Comparison of ENCODE assay signal across 9 mouse cellular contexts in the genomic region with DNA sequence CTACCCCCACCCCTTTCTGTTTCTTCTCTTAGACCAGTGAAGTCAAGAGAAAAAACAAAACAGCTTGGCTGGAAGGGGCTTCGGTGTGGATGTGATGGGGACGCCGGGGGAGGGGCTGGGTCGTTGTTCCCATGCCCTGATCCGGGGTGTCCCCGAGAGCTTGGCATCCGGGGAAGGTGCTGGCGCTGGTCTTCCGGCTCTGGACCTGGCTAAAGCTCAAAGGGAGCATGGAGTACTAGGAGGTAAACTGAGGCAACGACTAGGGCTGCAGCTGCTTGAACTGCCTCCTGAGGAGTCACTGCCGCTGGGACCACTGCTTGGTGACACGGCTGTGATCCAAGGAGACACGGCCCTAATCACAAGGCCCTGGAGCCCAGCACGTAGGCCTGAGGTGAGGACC. TPM values are rescaled to one million over a fixed set of nuclear protein-coding genes. Genes with fewer than 3 reads are reported as not detected.
DNase-seq lines count a peak whose midpoint lies in the region; ATAC-seq lines count a peak whose summit lies in the region.
"Had no signal": no experiment of that assay in that cellular context is flagged by ENCODE, and none has a peak within 500 bp of the region (broad histone marks: within the 10 kb centered on the region; RNA-seq: fewer than 3 reads in every experiment).

No protein-coding gene starts in this region.

- DNase-seq in kidney, postnatal 36 days, result no peak
- no peak for DNase-seq in midbrain, embryonic 14.5 days
- DNase-seq in embryo, embryonic 10.5 days (ENCODE audit: low spot score), result no peak
- no peak for DNase-seq in layer of hippocampus, postnatal 36 days
- no peak for DNase-seq in right cerebral cortex, postnatal 36 days (ENCODE audit: low spot score in 2 of 2)

- peaks cover 39% of the 10 kb centered on the region for H3K4me1 ChIP-seq in kidney, embryonic 16.5 days (ENCODE audit: insufficient read depth, low read length)
- peaks cover 24% of the 10 kb centered on the region for H3K4me1 ChIP-seq in embryonic facial prominence, embryonic 12.5 days
- H3K4me1 ChIP-seq in hindbrain, embryonic 13.5 days (replicated peaks), result peaks cover 39% of the 10 kb centered on the region
- peaks cover 19% of the 10 kb centered on the region for H3K4me1 ChIP-seq in midbrain, embryonic 14.5 days (ENCODE audit: control insufficient read depth, insufficient read depth, low read length)

- peak overlapping the region; percentile 84 for H3K4me2 ChIP-seq in kidney, embryonic 16.5 days (replicated peaks; ENCODE audit: low read depth, low read length)
- H3K4me2 ChIP-seq in embryonic facial prominence, embryonic 12.5 days (replicated peaks), result peak overlapping the region; percentile 98
- H3K4me2 ChIP-seq in hindbrain, embryonic 13.5 days, result peak overlapping the region; percentile 88
- H3K4me2 ChIP-seq in midbrain, embryonic 14.5 days (ENCODE audit: low read length), result peak overlapping the region; percentile 91

- H3K9ac ChIP-seq in kidney, embryonic 16.5 days (replicated peaks; ENCODE audit: low read length), result peak overlapping the region; percentile 95
- H3K9ac ChIP-seq in embryonic facial prominence, embryonic 12.5 days, result peak overlapping the region; percentile 86
- H3K9ac ChIP-seq in hindbrain, embryonic 13.5 days, result peak overlapping the region; percentile 91
- H3K9ac ChIP-seq in midbrain, embryonic 14.5 days (replicated peaks; ENCODE audit: low read length), result peak overlapping the region; percentile 64

- H3K36me3 ChIP-seq in kidney, embryonic 16.5 days (ENCODE audit: insufficient read depth, low read length), result peaks cover 57% of the 10 kb centered on the region
- H3K36me3 ChIP-seq in embryonic facial prominence, embryonic 12.5 days, result peaks cover 53% of the 10 kb centered on the region
- H3K36me3 ChIP-seq in hindbrain, embryonic 13.5 days, result peaks cover 36% of the 10 kb centered on the region
- H3K36me3 ChIP-seq in midbrain, embryonic 14.5 days (ENCODE audit: control insufficient read depth, insufficient read depth, low read length), result peaks cover 34% of the 10 kb centered on the region

- H3K4me3 ChIP-seq in kidney, embryonic 16.5 days (ENCODE audit: low read length), result peak overlapping the region; percentile 93
- peak overlapping the region; percentile 83 for H3K4me3 ChIP-seq in embryonic facial prominence, embryonic 12.5 days
- H3K4me3 ChIP-seq in hindbrain, embryonic 13.5 days, result peak overlapping the region; percentile 78
- H3K4me3 ChIP-seq in midbrain, embryonic 14.5 days (replicated peaks; ENCODE audit: low read depth, low read length), result peak overlapping the region; percentile 58

- H3K27me3 ChIP-seq in kidney, embryonic 16.5 days (ENCODE audit: insufficient read depth, low read length), result no peaks in the 10 kb centered on the region
- H3K27me3 ChIP-seq in embryonic facial prominence, embryonic 12.5 days, result peaks cover 17% of the 10 kb centered on the region
- peaks cover 34% of the 10 kb centered on the region for H3K27me3 ChIP-seq in hindbrain, embryonic 13.5 days
- peaks cover 16% of the 10 kb centered on the region; the same call in 1 of the 2 replicates for H3K27me3 ChIP-seq in midbrain, embryonic 14.5 days (ENCODE audit: control insufficient read depth, insufficient read depth, low read length)

- no peaks in the 10 kb centered on the region for H3K9me3 ChIP-seq in kidney, embryonic 16.5 days (ENCODE audit: low read length)
- H3K9me3 ChIP-seq in embryonic facial prominence, embryonic 12.5 days, result no peaks in the 10 kb centered on the region
- no peaks in the 10 kb centered on the region for H3K9me3 ChIP-seq in hindbrain, embryonic 13.5 days
- H3K9me3 ChIP-seq in midbrain, embryonic 14.5 days (ENCODE audit: control insufficient read depth, low read length), result no peaks in the 10 kb centered on the region

- H3K27ac ChIP-seq in kidney, embryonic 16.5 days (ENCODE audit: low read length), result no peak overlapping the region
- H3K27ac ChIP-seq in embryonic facial prominence, embryonic 12.5 days, result peak overlapping the region; percentile 96; the same call in 1 of the 2 replicates
- H3K27ac ChIP-seq in hindbrain, embryonic 13.5 days, result no peak overlapping the region
- H3K27ac ChIP-seq in midbrain, embryonic 14.5 days (replicated peaks; ENCODE audit: low read depth, low read length), result 0 out of 2 replicates have a peak overlapping the region, but pooled peaks have one; percentile 86

- no peak for ATAC-seq in kidney, embryonic 16.5 days (ENCODE audit: low FRiP score, low TSS enrichment)
- no peak for ATAC-seq in embryonic facial prominence, embryonic 12.5 days (ENCODE audit: insufficient number of reproducible peaks, insufficient read depth, low FRiP score, low TSS enrichment)
- peak; percentile 25 for ATAC-seq in hindbrain, embryonic 13.5 days (ENCODE audit: low FRiP score)
- no peak; the same call in 1 of the 2 replicates for ATAC-seq in midbrain, embryonic 14.5 days (ENCODE audit: low FRiP score, low TSS enrichment)

- WGBS in kidney, embryonic 16.5 days, result 14% methylated on average over 14 of the region's 14 CpGs
- WGBS in embryonic facial prominence, embryonic 12.5 days, result 30% methylated on average over 14 of the region's 14 CpGs
- WGBS in hindbrain, embryonic 13.5 days, result 30% methylated on average over 14 of the region's 14 CpGs
- 25% methylated on average over 14 of the region's 14 CpGs for WGBS in midbrain, embryonic 14.5 days

RNA-seq across cellular contexts. Expression of a gene that starts 1.2 kb away (rescaled TPM):
- 375 and 376 TPM in 2 replicates for polyA plus RNA-seq in kidney, embryonic 16.5 days (2015; fragmentation: Nextera tagmentation; extraction: Ambion mirVana)
- 471 and 492 TPM in 2 replicates for polyA plus RNA-seq in embryonic facial prominence, embryonic 12.5 days (2016; fragmentation: Nextera tagmentation; extraction: Ambion mirVana)
- 420 and 426 TPM in 2 replicates for polyA plus RNA-seq in hindbrain, embryonic 13.5 days (2015; fragmentation: Nextera tagmentation; extraction: Ambion mirVana)
- 375 and 392 TPM in 2 replicates for polyA plus RNA-seq in midbrain, embryonic 14.5 days (2014; fragmentation: Nextera tagmentation; extraction: Ambion mirVana)
- total RNA-seq in layer of hippocampus, postnatal 36 days (2021), result 10 to 100 TPM; 16.0 to 18.0 TPM

RNA-seq across cellular contexts. Expression of a gene that starts 5.1 kb away (rescaled TPM):
- polyA plus RNA-seq in kidney, embryonic 16.5 days (2015; fragmentation: Nextera tagmentation; extraction: Ambion mirVana), result not detected in 2 replicates
- not detected in 2 replicates for polyA plus RNA-seq in embryonic facial prominence, embryonic 12.5 days (2016; fragmentation: Nextera tagmentation; extraction: Ambion mirVana)
- not detected in 2 replicates for polyA plus RNA-seq in hindbrain, embryonic 13.5 days (2015; fragmentation: Nextera tagmentation; extraction: Ambion mirVana)
- not detected in 2 replicates for polyA plus RNA-seq in midbrain, embryonic 14.5 days (2014; fragmentation: Nextera tagmentation; extraction: Ambion mirVana)
- total RNA-seq in layer of hippocampus, postnatal 36 days (2021), result not detected
- total RNA-seq: gastrocnemius, postnatal 14 days had no signal

RNA-seq across cellular contexts. Expression of a gene that starts 5.9 kb away (rescaled TPM):
- 0.49 and 0.52 TPM in 2 replicates for polyA plus RNA-seq in kidney, embryonic 16.5 days (2015; fragmentation: Nextera tagmentation; extraction: Ambion mirVana)
- polyA plus RNA-seq in embryonic facial prominence, embryonic 12.5 days (2016; fragmentation: Nextera tagmentation; extraction: Ambion mirVana), result 0.61 and 0.99 TPM in 2 replicates
- 0.25 and 0.31 TPM in 2 replicates for polyA plus RNA-seq in hindbrain, embryonic 13.5 days (2015; fragmentation: Nextera tagmentation; extraction: Ambion mirVana)
- 0.11 and 0.21 TPM in 2 replicates for polyA plus RNA-seq in midbrain, embryonic 14.5 days (2014; fragmentation: Nextera tagmentation; extraction: Ambion mirVana)
- total RNA-seq in layer of hippocampus, postnatal 36 days (2021), result not detected
- total RNA-seq: gastrocnemius, postnatal 14 days had no signal

RNA-seq across cellular contexts. Expression of a gene that starts 10.3 kb away (rescaled TPM):
- polyA plus RNA-seq in kidney, embryonic 16.5 days (2015; fragmentation: Nextera tagmentation; extraction: Ambion mirVana), result 341 and 345 TPM in 2 replicates
- polyA plus RNA-seq in embryonic facial prominence, embryonic 12.5 days (2016; fragmentation: Nextera tagmentation; extraction: Ambion mirVana), result 205 and 211 TPM in 2 replicates
- 100 and 102 TPM in 2 replicates for polyA plus RNA-seq in hindbrain, embryonic 13.5 days (2015; fragmentation: Nextera tagmentation; extraction: Ambion mirVana)
- 17.7 and 22.8 TPM in 2 replicates for polyA plus RNA-seq in midbrain, embryonic 14.5 days (2014; fragmentation: Nextera tagmentation; extraction: Ambion mirVana)
- 10 to 100 TPM in 1 of 2 experiments, 1 to 10 TPM in 1; 6.7 to 11.5 TPM for total RNA-seq in layer of hippocampus, postnatal 36 days (2021)

RNA-seq across cellular contexts. Expression of a gene that starts 13.5 kb away (rescaled TPM):
- 4.5 and 6.9 TPM in 2 replicates for polyA plus RNA-seq in kidney, embryonic 16.5 days (2015; fragmentation: Nextera tagmentation; extraction: Ambion mirVana)
- polyA plus RNA-seq in embryonic facial prominence, embryonic 12.5 days (2016; fragmentation: Nextera tagmentation; extraction: Ambion mirVana), result 3.7 and 4.2 TPM in 2 replicates
- 2.7 and 3.5 TPM in 2 replicates for polyA plus RNA-seq in hindbrain, embryonic 13.5 days (2015; fragmentation: Nextera tagmentation; extraction: Ambion mirVana)
- 2.1 and 2.8 TPM in 2 replicates for polyA plus RNA-seq in midbrain, embryonic 14.5 days (2014; fragmentation: Nextera tagmentation; extraction: Ambion mirVana)
- total RNA-seq in layer of hippocampus, postnatal 36 days (2021), result under 1 TPM; 0.62 to 0.73 TPM

Comparison
In these comparisons a context has a peak if more than half of its experiments do, and no peak if none do; other contexts are left out.
1. H3K27ac ChIP-seq: peak in embryonic facial prominence, embryonic 12.5 days (single experiment) and midbrain, embryonic 14.5 days (single experiment); none in kidney, embryonic 16.5 days (single experiment) and hindbrain, embryonic 13.5 days (single experiment).
2. Peak in every context shown above with its lines, with median percentiles within 50 percentile points of each other: H3K4me2 ChIP-seq, H3K4me3 ChIP-seq and H3K9ac ChIP-seq.